Mouse (Mus musculus): ENCODE results near the gene Egfl6.

Gene Egfl6

GRCm38 (mm10) chrX:166584947-166585824 is at the start of gene Egfl6:
Gene Egfl6, minus strand, starts transcription at chrX:166585720.
- no peak for DNase-seq (ENCODE audit: low read depth, low spot score)

GRCm38 (mm10) chrX:166626866-166627570 is 41.5 kb upstream of the Egfl6 start:
- no peak for DNase-seq (ENCODE audit: low read depth, low spot score)

DNA sequence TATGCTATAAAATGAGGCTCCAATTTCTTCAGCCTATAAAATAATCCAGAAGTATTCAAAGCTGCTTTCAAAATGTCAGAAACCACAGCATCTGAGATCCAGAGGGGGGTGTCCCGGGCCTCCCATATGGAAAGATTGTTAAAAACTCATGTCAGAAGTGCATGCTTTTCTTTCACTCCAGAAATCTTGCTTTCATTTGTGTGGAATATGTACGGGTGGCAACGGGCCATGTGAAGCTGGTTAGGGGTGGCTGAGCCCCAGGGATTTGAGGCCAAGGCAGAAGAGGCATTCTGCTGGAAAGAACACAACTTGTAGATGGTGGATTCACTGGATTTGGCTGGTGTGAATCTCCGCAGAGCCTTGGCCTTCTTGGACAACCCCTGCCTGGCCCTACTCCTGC is 40.7 kb upstream of the Egfl6 start:
- no peak for DNase-seq (ENCODE audit: low read depth, low spot score)

DNA sequence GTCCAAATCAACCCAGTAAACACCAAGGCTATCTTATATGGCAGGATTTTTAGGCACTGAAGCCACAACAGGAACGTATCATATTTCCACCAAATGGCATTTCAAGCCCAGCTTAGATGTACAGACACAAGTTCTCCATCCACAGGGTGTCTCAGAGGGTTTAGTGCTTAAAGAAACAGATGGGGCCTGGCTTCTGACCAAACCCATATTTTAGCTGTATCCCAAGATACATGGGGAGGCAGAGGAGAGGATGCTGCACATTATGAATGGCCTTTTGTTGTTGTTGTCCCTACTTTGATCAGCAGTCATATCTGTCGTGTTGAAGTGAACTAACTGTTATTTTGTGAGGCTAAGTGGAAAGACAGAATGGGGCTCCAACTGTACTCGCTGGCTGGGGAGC is 37.7 kb upstream of the Egfl6 start:
- no peak for DNase-seq (ENCODE audit: low read depth, low spot score)

- DNase-seq (ENCODE audit: low read depth, low spot score), result no peak
Measured at GRCm38 (mm10) chrX:166621560-166622301, 36.2 kb upstream of the Egfl6 start.

- no peak for DNase-seq (ENCODE audit: low read depth, low spot score)
Measured at GRCm38 (mm10) chrX:166620900-166621299, 35.4 kb upstream of the Egfl6 start.

DNA sequence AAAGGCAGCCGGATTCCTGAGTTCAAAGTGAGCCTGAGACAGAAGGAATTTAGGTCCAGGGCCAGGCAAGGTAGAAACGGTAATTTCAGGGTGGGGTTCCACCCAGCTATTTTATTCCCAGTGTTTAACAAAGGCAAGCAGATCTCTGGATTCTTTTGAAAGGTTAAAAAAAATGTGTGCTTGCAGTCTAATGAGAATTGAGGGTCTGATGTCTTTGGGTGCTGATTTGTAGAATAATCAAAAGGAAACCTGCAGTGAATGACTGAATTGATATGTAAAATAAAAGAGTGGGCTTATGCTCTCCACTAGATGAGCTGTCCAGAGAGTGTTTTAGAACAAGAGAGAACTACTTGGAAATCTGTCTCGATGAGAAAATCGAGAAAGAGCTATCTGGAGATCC is 33.6 kb upstream of the Egfl6 start:
- no peak for DNase-seq (ENCODE audit: low read depth, low spot score)

GRCm38 (mm10) chrX:166615191-166615590 is 29.7 kb upstream of the Egfl6 start:
- no peak for DNase-seq (ENCODE audit: low read depth, low spot score)

DNA sequence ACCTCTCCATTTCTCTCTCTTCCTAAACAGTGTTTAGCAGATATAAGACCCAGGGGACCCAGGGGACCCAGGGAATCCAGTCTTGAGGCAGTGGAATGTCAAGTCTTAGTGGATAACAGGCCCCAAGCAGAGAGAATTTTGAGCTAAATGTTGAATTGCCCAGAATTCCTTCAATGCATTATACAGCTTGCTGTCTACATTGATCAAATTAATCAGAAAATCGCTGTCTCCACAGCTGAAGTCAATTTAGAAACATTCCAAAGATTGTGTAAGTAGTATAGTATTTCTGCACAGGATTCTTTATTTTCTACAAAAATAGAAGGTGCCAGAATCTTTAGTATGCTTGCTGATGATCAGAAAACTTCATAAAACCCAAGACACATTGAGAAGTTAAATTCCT is 9.4 kb downstream of the Egfl6 start:
- no peak for DNase-seq (ENCODE audit: low read depth, low spot score)

- DNase-seq (ENCODE audit: low read depth, low spot score), result no peak
Measured at GRCm38 (mm10) chrX:166565983-166566382, 19.5 kb downstream of the Egfl6 start.

- no peak for DNase-seq (ENCODE audit: low read depth, low spot score)
Measured at GRCm38 (mm10) chrX:166565401-166565800, 20.1 kb downstream of the Egfl6 start.

- no peak for DNase-seq (ENCODE audit: low read depth, low spot score)
Measured at GRCm38 (mm10) chrX:166564900-166565299, 20.6 kb downstream of the Egfl6 start.

DNA sequence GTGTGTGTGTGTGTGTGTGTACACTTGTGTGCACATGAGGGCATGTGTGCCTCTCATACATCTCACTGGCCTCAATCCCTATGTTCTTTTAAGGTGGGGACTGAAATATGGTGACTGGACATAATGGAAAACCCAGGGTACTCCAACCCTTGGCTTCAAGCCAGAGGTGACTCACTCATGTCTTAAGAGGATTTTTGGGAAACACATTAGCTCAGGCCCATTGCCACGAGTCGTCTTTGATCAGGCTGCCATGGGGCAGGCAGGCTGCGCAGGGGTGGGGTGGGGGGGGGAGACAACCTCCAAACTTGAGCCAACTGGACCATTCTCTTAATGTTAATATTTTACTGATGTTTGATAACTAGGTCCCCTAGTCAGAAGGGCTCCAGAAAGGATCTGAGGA is 26.2 kb downstream of the Egfl6 start:
- DNase-seq (ENCODE audit: low read depth, low spot score), result no peak

GRCm38 (mm10) chrX:166552355-166552754 is 33.2 kb downstream of the Egfl6 start:
- DNase-seq (ENCODE audit: low read depth, low spot score), result no peak

DNA sequence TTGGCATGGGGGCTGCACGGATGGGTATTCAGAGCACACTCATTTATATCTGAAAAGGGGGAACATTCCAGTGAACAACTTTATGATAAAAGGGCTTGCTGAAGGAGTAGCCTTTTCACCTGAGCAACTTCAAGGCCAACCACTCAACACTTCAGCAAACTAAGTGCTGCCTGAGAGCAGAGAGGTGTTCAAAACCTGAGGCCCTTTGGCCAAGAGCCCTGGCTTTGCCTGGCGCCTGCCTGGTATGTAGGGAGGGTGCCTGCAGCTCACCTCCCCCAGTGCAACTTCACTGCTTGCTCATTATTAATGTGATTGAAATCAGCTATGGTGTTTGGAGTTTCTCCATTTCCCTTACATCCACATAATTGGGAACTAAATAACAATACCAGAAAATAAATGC is 39.0 kb downstream of the Egfl6 start:
- DNase-seq (ENCODE audit: low read depth, low spot score), result no peak

DNA sequence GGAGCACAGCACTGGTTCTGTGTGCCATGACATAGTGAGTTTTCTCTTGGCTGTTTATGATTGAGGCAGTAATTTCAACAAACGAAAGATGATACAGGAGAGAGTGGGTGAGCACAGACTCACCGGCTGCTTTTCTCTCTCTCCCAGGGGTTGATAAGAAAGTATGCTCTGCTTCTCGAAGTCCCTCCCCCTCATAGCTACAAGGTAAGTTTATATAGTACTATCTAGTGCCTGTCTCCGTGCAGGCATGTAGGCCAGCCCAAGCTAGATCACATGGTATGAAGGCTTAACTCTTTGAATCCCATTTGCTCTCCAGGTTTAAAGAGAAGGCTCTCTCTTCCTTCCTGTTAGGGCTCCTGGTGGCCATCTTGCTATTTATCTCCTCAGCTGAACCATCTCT is 50.4 kb downstream of the Egfl6 start:
- no peak for DNase-seq (ENCODE audit: low read depth, low spot score)

GRCm38 (mm10) chrX:166533432-166533831 is 52.1 kb downstream of the Egfl6 start:
- DNase-seq (ENCODE audit: low read depth, low spot score), result no peak

- no peak for DNase-seq (ENCODE audit: low read depth, low spot score)
Measured at GRCm38 (mm10) chrX:166531671-166532070, 53.8 kb downstream of the Egfl6 start.

DNA sequence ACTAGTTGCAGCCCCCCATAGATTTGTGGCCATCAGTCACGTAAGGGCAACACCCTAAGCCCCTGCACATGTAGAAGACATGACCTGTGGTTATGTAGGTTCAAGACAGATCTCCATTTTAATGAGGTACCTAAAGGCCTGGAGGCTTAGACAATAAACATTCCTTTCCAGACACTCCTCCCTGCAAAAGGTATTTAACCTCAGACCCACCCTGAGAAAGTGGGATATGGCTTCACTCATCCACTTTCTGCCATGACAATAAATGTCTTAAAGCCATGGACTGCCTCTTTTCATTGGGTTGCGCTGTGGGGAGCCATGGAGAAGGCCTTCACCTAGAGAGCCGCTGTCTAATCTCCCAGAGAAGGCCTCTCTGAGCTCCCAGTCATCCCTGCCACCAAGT is 57.4 kb downstream of the Egfl6 start:
- DNase-seq (ENCODE audit: low read depth, low spot score), result no peak

- no peak for DNase-seq (ENCODE audit: low read depth, low spot score)
Measured at GRCm38 (mm10) chrX:166525637-166526315, 59.7 kb downstream of the Egfl6 start.

DNA sequence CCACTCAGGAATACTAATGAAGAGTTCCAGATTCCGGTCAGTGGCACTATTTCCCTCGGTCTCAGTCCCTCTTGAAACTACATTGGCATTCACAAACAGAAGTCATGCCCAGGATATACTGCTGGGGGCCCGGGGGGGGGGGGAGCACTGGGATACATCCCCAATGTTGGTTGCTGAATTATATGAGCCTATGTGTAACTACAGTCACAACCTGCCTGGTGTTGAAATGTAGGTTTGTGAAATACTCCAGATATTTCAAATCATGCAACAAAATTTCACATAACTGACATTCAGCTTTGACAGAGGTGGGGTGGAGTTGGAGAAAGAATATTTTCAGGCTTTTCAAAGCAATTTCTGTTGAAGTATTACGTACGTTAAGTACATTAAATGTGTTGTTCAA is 64.7 kb downstream of the Egfl6 start:
- no peak for DNase-seq (ENCODE audit: low read depth, low spot score)

- no peak for DNase-seq (ENCODE audit: low read depth, low spot score)
Measured at GRCm38 (mm10) chrX:166518345-166518744, 67.2 kb downstream of the Egfl6 start, which contains the start of gene Tceanc. Gene Tceanc, minus strand, starts transcription at chrX:166518567.

All from c-Kit-negative CD71-positive TER-119-positive erythroid progenitor cells, embryonic 14.5 days (primary cell).